Mouse (Mus musculus) limb, embryonic 13.5 days (tissue): ENCODE data around the gene Rnf213. TPM values are rescaled to one million over a fixed set of nuclear protein-coding genes. Genes with fewer than 3 reads are reported as not detected.
A peak's percentile ranks its signal among the peaks of the same experiment; 100 is the strongest.

ENCODE experiments used
- ATAC-seq: fragments of 200-750 bp; cut with Nextera tagmentation; 2 replicates; pipeline ENCODE4 v1.8.0; 2017; ENCODE audit warnings: low read depth, moderate number of reproducible peaks, moderate TSS enrichment; ENCODE audit not compliant: low FRiP score
- H3K27ac ChIP-seq: fragments of 300-500 bp; sonication (generic); 2 replicates; pipeline ENCODE4 v1.5.1; 2015; ENCODE audit warnings: inconsistent platforms, mild to moderate bottlenecking, moderate library complexity
- H3K27me3 ChIP-seq: fragments of 300-500 bp; sonication (generic); 2 replicates; pipeline ENCODE4 v1.6.1; 2015; ENCODE audit warnings: mild to moderate bottlenecking, inconsistent platforms
- H3K36me3 ChIP-seq: fragments of 300-500 bp; sonication (generic); 2 replicates; pipeline ENCODE4 v1.6.1; 2015; ENCODE audit warnings: inconsistent platforms, mild to moderate bottlenecking, moderate library complexity
- H3K4me1 ChIP-seq: fragments of 300-500 bp; sonication (generic); 2 replicates; pipeline ENCODE4 v1.6.1; 2015; ENCODE audit warnings: inconsistent platforms
- H3K4me2 ChIP-seq: fragments of 300-500 bp; sonication (generic); replicated peaks from 2 replicates; pipeline ENCODE4 v1.6.1; 2015; ENCODE audit warnings: inconsistent platforms, mild to moderate bottlenecking, moderate library complexity
- H3K4me3 ChIP-seq: fragments of 300-500 bp; sonication (generic); 2 replicates; pipeline ENCODE4 v1.5.1; 2015; ENCODE audit warnings: moderate library complexity, mild to moderate bottlenecking, inconsistent platforms
- H3K9ac ChIP-seq: fragments of 300-500 bp; sonication (generic); 2 replicates; pipeline ENCODE4 v1.6.1; 2015; ENCODE audit warnings: mild to moderate bottlenecking, inconsistent platforms
- H3K9me3 ChIP-seq: fragments of 300-500 bp; sonication (generic); 2 replicates; pipeline ENCODE4 v1.6.1; 2016; ENCODE audit warnings: inconsistent platforms
- WGBS: fragments of 180-500 bp; shearing (Covaris S2); methylation state at CpG from one replicate; pipeline ENCODE4 v1.1.7; 2015; 5-methylcytosine and 5-hydroxymethylcytosine counted together
- polyA plus RNA-seq: library from polyadenylated mRNA; unstranded; fragments of >200 nt; fragmentation: Nextera tagmentation; extraction: Ambion mirVana; gene quantifications from 2 replicates; pipeline ENCODE4 v1.2.1, GENCODE M21; 2015

Gene Rnf213
- 3.2 and 3.5 TPM in 2 replicates for polyA plus RNA-seq

DNA sequence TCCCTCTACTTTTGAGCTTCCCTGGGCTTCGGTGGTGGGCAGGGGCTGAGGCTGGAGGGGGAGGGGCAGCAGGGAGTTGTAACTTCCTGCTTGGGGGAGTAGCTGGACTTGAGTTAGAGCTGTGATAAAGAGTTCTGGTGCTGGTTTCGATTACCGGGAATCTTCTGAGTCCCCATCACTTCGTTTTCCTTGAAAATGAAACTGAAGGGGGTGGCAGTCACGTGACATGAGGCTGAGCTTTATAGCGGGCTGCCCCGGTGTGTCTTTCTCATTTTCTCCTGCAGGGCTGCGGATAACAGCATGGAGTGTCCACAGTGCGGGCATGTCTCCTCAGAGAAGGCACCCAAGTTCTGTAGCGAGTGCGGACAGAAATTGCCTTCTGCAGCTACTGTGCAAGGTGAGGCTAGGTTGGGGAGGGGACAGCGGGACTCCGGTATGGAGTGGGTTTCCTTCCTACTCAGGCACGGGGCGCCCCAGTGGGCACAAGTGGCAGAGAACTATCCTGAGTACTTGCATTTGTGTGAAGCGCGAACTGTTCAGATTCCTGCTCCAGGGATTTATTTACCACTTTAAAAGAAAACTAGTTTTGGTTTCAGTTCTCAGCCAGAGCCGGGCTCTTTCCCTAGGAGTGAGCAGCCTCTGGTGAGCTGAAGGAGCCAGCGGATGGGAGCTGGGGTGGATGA lies at the start of gene Rnf213:
Rnf213 (plus strand) TSS at position 301 of the 683 bp plus-strand sequence.
- Histone ChIP-seq H3K9me3 (no peaks in the 10 kb centered on the region), H3K27me3 (peaks cover 79% of the 10 kb centered on the region), H3K36me3 (no peaks in the 10 kb centered on the region), H3K4me3 (peak within 1 kb of the TSS; percentile 55), H3K27ac (peak within 1 kb of the TSS; percentile 44; the same call in 1 of the 2 replicates), H3K9ac (peak within 1 kb of the TSS; percentile 64), H3K4me1 (peaks cover 35% of the 10 kb centered on the region), H3K4me2 (peak within 1 kb of the TSS; percentile 85)
- peak; percentile 48 for ATAC-seq
- WGBS, result under 1% methylated on average over 19 of the region's 19 CpGs

DNA sequence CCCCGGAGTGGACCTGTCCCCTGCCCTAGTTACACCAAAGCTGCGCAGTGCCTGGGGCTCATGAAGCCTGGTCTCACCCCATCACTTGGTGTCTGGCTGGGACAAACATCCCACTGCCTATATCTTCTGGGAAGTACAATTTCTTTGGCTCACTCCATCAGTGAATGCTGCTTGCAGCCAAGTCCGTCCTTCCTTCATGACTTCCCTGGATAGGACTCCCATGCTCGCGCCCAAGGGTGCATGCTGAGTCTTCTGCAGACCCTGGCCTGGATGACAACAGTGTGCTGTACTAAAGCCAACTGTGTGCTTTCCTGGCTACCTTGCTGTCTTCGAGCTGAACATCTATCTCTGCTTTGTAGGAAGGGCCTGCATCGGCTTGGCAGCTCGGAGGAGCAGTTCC lies 48.7 kb upstream of the Rnf213 start:
- Histone ChIP-seq H3K27me3 (no peaks in the 10 kb centered on the region), H3K4me1 (no peaks in the 10 kb centered on the region), H3K27ac (no peak overlapping the region), H3K9ac (no peak overlapping the region; the same call in 1 of the 2 replicates), H3K4me3 (no peak overlapping the region), H3K9me3 (no peaks in the 10 kb centered on the region), H3K4me2 (no peak overlapping the region), H3K36me3 (peaks cover 10% of the 10 kb centered on the region; the same call in 1 of the 2 replicates)
- ATAC-seq, result no peak
- 81% methylated on average over 8 of the region's 8 CpGs for WGBS

DNA sequence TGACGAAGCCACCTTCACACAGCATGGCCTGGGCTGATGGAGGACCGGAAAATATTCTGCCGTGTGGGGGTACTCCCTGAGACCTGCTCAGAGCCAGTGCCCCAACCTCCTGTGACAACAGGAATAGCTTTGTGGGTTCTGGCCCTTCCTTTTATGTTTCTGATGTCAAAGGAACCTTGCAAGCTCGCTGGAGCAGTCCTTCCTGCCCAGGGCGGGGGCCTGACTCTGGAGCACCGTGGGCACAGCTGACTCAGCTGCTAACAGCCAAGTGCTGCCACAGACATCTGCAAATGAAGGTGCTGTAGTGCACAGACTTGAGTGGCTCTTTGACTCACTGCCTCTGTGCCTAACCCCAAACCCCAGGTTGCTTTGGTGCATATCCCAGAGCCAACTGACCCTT lies 48.0 kb upstream of the Rnf213 start:
- no peak for ATAC-seq
- Histone ChIP-seq H3K27me3 (no peaks in the 10 kb centered on the region), H3K27ac (no peak overlapping the region), H3K4me3 (no peak overlapping the region), H3K4me1 (no peaks in the 10 kb centered on the region), H3K4me2 (no peak overlapping the region), H3K9me3 (no peaks in the 10 kb centered on the region), H3K36me3 (peaks cover 10% of the 10 kb centered on the region; the same call in 1 of the 2 replicates), H3K9ac (no peak overlapping the region)
- 66% methylated on average over 6 of the region's 6 CpGs for WGBS

DNA sequence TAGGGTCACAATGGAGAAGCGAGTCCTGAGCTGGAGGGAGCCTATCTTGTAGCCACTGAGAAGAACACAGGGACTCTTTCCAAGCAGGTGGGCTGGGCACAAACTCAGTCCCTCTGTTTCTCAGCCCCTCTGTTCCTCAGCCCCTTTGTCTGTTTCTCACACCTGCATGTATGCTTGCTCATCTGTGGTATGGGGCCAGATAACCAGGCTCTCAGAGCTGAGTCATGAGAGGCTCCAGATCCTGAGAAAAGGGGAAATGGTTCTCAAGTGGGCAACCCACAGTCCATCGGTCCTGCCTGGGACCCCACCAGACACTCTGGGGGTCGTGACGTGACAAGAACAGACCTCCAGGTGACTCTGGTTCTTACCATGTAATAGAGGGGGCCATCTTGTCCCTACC lies 45.8 kb upstream of the Rnf213 start:
- 84% methylated on average over 4 of the region's 4 CpGs for whole genome bisulfite sequencing
- H3K27me3 ChIP-seq, result no peaks in the 10 kb centered on the region
- no peaks in the 10 kb centered on the region for H3K9me3 ChIP-seq
- H3K4me2 ChIP-seq, result no peak overlapping the region
- ATAC-seq, result no peak
- no peak overlapping the region for H3K4me3 ChIP-seq
- H3K36me3 ChIP-seq, result peaks cover 10% of the 10 kb centered on the region; the same call in 1 of the 2 replicates
- no peaks in the 10 kb centered on the region for H3K4me1 ChIP-seq
- no peak overlapping the region for H3K9ac ChIP-seq
- H3K27ac ChIP-seq, result no peak overlapping the region

DNA sequence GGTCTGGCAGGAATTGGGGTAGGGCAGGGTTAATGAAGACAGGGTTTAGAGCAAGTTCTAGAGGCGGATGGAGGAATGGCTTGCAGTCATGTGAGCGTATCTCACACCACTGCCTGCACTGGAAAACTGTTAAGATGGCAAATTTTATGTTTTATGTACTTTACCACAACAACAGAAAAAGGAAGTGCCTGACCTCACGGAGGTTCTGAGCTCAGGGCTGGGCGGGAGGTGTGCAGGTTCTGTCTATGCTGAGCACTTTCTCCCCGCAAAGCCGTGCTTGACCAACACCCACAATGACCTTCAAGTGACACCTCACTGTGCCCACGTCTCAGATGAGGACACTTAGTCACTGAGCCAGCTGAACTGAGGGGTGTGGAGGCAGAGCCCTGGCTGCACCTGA lies 40.8 kb upstream of the Rnf213 start:
- H3K4me2 ChIP-seq, result no peak overlapping the region
- H3K27me3 ChIP-seq, result no peaks in the 10 kb centered on the region
- no peak overlapping the region for H3K4me3 ChIP-seq
- H3K9ac ChIP-seq, result no peak overlapping the region
- ATAC-seq, result no peak
- no peak overlapping the region for H3K27ac ChIP-seq
- WGBS, result 73% methylated on average over 7 of the region's 7 CpGs
- no peaks in the 10 kb centered on the region; the same call in 1 of the 2 replicates for H3K36me3 ChIP-seq
- H3K9me3 ChIP-seq, result no peaks in the 10 kb centered on the region
- H3K4me1 ChIP-seq, result peaks cover 13% of the 10 kb centered on the region

DNA sequence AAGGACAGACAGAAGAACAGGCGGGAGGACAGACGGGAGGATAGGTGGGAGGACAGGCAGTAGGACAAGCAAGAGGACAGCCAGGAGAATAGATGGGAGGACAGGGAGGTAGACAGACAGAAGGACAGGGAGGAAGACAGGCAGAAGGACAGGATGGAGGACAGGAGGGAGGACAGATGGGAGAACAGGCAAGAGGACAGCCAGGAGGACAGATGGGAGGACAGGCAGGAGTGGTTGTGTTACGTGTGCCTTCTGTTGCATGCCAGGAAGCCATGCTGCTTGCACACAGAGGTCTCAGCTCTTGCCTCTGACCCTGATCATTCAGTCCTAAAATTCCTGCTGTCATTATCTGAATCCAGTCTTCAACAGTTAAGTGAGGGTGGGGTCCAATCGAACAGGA lies 39.0 kb upstream of the Rnf213 start:
- peaks cover 13% of the 10 kb centered on the region for H3K4me1 ChIP-seq
- no peak overlapping the region for H3K9ac ChIP-seq
- no peak overlapping the region for H3K27ac ChIP-seq
- H3K9me3 ChIP-seq, result no peaks in the 10 kb centered on the region
- no peak overlapping the region for H3K4me2 ChIP-seq
- H3K4me3 ChIP-seq, result no peak overlapping the region
- H3K36me3 ChIP-seq, result peaks cover 13% of the 10 kb centered on the region
- 86% methylated on average over 4 of the region's 4 CpGs for WGBS
- no peak for ATAC-seq
- no peaks in the 10 kb centered on the region for H3K27me3 ChIP-seq

DNA sequence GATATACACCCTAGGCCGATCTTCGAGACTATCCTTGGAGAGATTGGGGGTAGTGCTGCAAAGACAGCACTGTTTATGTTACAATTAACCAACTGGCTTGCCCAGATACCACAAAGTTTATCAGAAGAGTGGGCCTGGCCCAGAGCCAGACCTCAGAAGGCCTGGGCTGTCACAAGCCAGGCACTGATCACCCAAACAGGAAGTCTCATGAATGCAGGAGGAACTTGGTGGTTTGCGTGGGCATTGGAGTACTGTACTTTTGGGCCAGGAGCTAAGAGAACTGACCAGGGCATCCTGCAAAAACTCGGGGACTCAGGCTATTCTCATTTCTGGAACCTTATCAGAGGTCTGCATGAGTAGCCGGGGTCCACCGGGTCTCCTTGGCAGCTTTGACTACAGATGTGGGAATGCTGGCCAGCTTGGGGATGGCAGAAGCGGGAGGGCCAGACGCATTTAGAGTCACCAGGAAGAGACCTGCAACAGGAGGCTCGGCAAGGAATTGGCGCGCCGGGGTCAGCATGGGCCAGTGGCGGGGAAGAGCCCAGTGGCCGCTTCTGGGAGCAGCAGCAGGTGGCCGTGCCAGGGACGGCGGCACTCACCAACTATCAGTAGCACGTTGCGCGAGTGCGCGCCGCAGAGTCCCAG lies 38.0 kb upstream of the Rnf213 start:
- Histone ChIP-seq H3K4me1 (peaks cover 13% of the 10 kb centered on the region), H3K27ac (0 out of 2 replicates have a peak overlapping the region, but pooled peaks have one; percentile 40), H3K9ac (peak overlapping the region; percentile 83), H3K4me2 (peak overlapping the region; percentile 90), H3K4me3 (peak overlapping the region; percentile 73), H3K27me3 (no peaks in the 10 kb centered on the region), H3K9me3 (no peaks in the 10 kb centered on the region), H3K36me3 (peaks cover 23% of the 10 kb centered on the region)
- ATAC-seq, result no peak
- 5% methylated on average over 23 of the region's 23 CpGs for WGBS

DNA sequence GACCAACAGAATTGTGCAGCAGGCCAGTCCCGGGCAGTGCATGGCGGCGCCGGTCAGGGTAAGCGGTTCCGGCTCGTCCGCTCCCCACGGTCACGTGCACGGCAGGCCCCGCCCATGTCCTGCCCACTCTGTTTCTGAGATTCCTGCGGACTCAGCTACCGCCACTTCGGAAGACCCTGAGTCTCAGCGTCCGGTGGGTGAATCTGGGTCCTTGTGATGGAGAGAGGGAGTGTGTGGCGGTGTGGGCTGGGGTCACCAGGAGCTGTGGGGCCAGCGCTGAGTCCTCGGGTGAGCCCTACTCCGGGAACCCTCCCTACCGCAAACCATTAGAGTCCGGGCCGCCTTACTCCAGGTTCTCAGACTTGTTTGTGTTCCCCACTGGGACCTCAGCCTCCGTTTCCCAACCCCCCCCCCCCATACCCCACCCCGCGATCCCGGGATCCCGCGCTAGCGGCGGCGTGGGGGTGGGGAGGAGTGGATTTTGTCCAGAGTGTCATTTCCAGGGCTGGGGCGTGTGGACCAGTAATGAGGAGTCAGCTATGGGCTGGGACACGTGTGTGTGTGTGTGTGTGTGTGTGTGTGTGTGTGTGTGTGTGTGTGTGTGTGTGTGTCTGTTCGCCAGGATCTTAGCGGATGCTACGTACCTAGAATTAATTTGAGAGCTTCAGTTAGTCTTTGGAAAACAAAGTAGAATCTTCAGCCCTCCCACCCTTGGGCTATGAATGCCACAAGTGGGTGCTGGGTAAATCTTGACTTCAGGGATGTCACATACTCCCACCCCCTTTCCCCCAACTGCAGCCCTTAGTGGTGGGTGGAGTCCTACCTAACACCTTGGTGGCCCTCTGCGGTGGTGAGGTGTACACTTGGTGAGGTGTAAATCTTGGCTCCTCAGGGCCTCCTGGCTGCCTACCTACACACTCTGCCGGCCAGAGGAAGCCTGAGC lies 37.2 kb upstream of the Rnf213 start, which contains the start of the genes Sgsh and Slc26a11:
Sgsh (minus strand) TSS at position 94 of the 943 bp plus-strand sequence.
Slc26a11 (plus strand) TSS at position 115 of the 943 bp plus-strand sequence.
- Histone ChIP-seq H3K4me3 (peak within 1 kb of the TSS; percentile 73), H3K4me1 (peaks cover 13% of the 10 kb centered on the region), H3K9ac (peak within 1 kb of the TSS; percentile 83), H3K27me3 (no peaks in the 10 kb centered on the region), H3K9me3 (no peaks in the 10 kb centered on the region), H3K4me2 (peak within 1 kb of the TSS; percentile 90), H3K36me3 (peaks cover 28% of the 10 kb centered on the region), H3K27ac (0 out of 2 replicates have a peak within 1 kb of the TSS, but pooled peaks have one; percentile 40)
- peak; percentile 93 for ATAC-seq
- WGBS, result under 1% methylated on average over 39 of the region's 40 CpGs

DNA sequence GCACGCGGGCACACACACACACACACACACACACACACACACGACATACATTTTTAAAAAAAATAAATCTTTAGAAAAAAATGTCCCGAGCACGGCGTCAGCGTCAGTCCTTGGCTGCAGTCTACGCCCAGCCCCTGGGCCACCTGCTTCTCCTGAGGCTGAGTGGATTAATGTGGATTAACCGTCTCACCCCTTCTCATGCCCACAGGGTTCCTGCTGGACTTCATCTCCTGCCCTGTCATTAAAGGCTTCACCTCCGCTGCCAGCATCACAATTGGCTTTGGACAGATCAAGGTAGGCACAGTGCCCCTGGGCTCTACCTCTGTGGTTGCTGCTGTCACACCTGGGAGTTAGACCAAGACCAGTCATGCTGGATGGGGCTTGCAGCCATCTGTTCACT lies 33.8 kb upstream of the Rnf213 start:
- Histone ChIP-seq H3K36me3 (peaks cover 43% of the 10 kb centered on the region), H3K4me1 (peaks cover 13% of the 10 kb centered on the region), H3K27me3 (no peaks in the 10 kb centered on the region), H3K9ac (no peak overlapping the region), H3K27ac (no peak overlapping the region), H3K9me3 (no peaks in the 10 kb centered on the region), H3K4me3 (no peak overlapping the region), H3K4me2 (no peak overlapping the region)
- ATAC-seq, result no peak
- 85% methylated on average over 10 of the region's 10 CpGs for WGBS

DNA sequence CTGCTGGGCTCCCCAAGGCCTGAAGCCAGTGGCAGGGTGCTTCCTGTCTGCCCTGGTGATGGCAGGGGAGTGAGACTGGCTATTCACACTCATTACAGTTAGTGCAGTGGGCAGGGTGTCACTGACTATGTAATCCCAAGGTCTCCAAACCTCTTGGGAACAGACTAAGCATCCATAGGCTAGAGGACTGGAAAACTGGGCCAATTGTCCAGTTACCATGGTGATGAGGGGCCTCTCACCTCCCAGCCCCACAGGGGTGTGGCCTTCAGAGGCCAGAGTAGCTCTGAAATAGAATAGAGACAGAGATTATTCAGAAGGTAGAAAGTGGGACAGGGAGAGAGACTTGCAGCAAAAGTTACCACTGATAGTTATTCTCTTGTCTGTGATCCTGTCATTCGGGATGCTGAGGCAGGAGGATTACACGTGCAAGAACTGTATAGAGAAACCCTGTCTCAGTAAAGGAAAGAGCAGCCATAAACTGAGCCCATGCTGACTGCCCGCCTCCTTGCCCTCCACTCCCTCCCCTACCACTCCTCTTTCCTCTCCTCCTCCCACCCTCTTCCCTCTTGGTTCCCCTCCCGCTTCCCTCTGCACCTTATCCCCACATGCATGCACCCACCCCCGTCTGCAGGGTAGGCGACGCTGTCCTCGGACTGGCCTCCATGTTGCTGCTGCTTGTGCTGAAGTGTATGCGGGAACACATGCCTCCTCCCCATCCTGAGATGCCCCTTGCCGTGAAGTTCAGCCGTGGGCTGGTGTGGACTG lies 29.9 kb upstream of the Rnf213 start:
- no peak overlapping the region for H3K4me3 ChIP-seq

DNA sequence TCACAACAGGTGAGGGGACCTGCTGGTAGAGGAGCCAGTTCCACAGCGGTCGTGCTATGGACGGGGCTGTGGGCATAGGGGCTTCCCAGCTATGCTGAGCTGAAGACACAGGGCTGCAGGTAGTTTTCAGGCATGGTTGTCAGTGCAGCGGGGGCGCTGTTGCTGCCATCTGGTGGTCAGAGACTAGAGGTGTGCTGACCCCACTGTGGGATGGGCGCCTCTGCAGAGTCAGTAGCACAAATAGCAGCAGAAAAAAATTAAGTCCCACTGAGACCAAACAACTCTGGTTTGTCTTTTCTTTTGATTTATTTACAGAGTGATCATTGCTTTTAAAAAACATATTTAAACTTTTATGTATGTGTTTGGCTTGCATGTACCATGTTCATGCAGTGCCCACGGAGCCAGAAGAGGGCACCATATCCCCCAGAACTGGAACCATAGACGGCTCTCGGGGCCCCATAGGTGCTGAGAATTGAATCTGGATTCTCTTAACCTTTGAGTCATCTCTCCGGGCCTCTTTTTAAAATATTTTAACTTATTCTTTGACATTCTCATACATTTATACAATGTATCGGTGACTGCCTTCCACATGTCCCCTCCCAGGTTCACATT lies 29.3 kb upstream of the Rnf213 start:
- WGBS, result 35% methylated on average over 11 of the region's 11 CpGs
- Histone ChIP-seq H3K27me3 (no peaks in the 10 kb centered on the region), H3K9ac (no peak overlapping the region), H3K4me1 (no peaks in the 10 kb centered on the region), H3K27ac (no peak overlapping the region), H3K4me3 (no peak overlapping the region), H3K9me3 (no peaks in the 10 kb centered on the region), H3K36me3 (peaks cover 54% of the 10 kb centered on the region), H3K4me2 (no peak overlapping the region)
- peak; percentile 78; the same call in 1 of the 2 replicates for ATAC-seq

More for the DNA sequence above, 29.9 kb upstream of the Rnf213 start:
- H3K9ac ChIP-seq, result no peak overlapping the region
- 42% methylated on average over 11 of the region's 11 CpGs for WGBS
- peaks cover 54% of the 10 kb centered on the region for H3K36me3 ChIP-seq
- H3K4me1 ChIP-seq, result no peaks in the 10 kb centered on the region
- no peaks in the 10 kb centered on the region for H3K9me3 ChIP-seq
- ATAC-seq, result 0 out of 2 replicates have a peak, but pooled peaks have one; percentile 19
- no peak overlapping the region for H3K4me2 ChIP-seq
- H3K27ac ChIP-seq, result no peak overlapping the region
- no peaks in the 10 kb centered on the region for H3K27me3 ChIP-seq
